Mouse (Mus musculus): ENCODE data around the gene Acot12. TPM values are rescaled to one million over a fixed set of nuclear protein-coding genes. Genes with fewer than 3 reads are reported as not detected.
A peak's percentile ranks its signal among the peaks of the same experiment; 100 is the strongest.

The Acot12 gene
- polyA plus RNA-seq, 1 experiment from 2014 or later, result not detected

DNA sequence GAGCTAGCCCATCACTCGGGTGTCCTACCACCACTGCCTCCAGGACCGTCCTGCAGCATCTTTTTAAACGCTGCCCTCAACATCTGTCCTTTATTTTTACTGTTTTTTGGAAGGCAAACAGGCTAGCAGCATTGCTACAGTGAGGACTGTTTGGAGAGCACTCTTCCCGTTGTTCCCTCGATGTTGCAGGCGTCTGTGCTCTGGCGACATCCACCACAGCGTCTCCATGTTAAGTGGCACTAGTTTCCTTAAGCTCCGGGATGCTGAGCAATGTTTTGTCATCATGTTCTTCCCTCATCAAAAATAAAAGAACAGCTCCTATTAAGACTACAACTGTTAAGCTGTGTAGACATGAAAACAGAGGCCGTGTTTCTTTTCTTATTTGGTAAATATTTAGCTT is 54.3 kb downstream of the Acot12 start:
- Histone ChIP-seq H3K27ac (ENCODE audit: low read length) (no peak overlapping the region), H3K27me3 (replicated peaks; ENCODE audit: insufficient read depth, low read length) (no peaks in the 10 kb centered on the region), H3K4me3 (ENCODE audit: low read depth, low read length) (no peak overlapping the region), H3K9me3 (ENCODE audit: low read length) (no peaks in the 10 kb centered on the region), H3K4me2 (replicated peaks; ENCODE audit: low read depth, low read length) (no peak overlapping the region), H3K9ac (replicated peaks; ENCODE audit: low read depth) (no peak overlapping the region), H3K4me1 (ENCODE audit: insufficient read depth, low read depth, low read length) (no peaks in the 10 kb centered on the region), H3K36me3 (ENCODE audit: insufficient read depth, low read length) (peaks cover 28% of the 10 kb centered on the region; the same call in 1 of the 2 replicates)
- WGBS, result 81% methylated on average over 10 of the region's 10 CpGs
- DNase-seq (ENCODE audit: low spot score) (no peak), ATAC-seq (no peak)
- no peak for TF ChIP-seq EP300 (IDR thresholded peaks at IDR 0.05)
- no peak for TF ChIP-seq CTCF (IDR thresholded peaks at IDR 0.05)

DNA sequence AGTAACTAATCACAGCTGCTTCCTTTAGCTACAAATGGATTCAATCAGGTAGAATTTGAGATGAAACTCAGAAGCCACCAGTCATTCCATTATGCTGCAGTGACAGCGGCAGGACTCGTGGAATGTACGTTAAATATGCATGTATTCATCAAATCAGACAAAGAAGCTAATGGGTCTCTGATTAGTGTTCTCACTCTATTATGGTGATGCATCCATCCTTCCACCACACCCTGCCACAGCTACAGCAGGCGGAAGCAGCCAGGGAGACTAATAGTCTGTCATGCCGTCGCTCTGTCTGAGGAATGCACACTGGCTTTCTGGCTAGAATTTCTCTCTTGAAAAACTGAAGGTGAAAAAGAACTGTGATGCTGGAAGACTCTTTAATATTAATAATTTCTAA is 54.7 kb downstream of the Acot12 start:
- Histone ChIP-seq H3K4me3 (ENCODE audit: low read depth, low read length) (no peak overlapping the region), H3K9ac (replicated peaks; ENCODE audit: low read depth) (no peak overlapping the region), H3K27ac (ENCODE audit: low read length) (no peak overlapping the region), H3K9me3 (ENCODE audit: low read length) (no peaks in the 10 kb centered on the region), H3K36me3 (ENCODE audit: insufficient read depth, low read length) (peaks cover 28% of the 10 kb centered on the region; the same call in 1 of the 2 replicates), H3K4me1 (ENCODE audit: insufficient read depth, low read depth, low read length) (no peaks in the 10 kb centered on the region), H3K4me2 (replicated peaks; ENCODE audit: low read depth, low read length) (no peak overlapping the region), H3K27me3 (replicated peaks; ENCODE audit: insufficient read depth, low read length) (no peaks in the 10 kb centered on the region)
- ATAC-seq, result no peak
- TF ChIP-seq CTCF (IDR thresholded peaks at IDR 0.05) (no peak), EP300 (IDR thresholded peaks at IDR 0.05) (no peak)
- WGBS, result 89% methylated on average over 6 of the region's 6 CpGs
- DNase-seq (ENCODE audit: low spot score), result no peak

GRCm38 (mm10) chr13:91796916-91797315 is 55.6 kb downstream of the Acot12 start:
- ATAC-seq, result no peak
- Histone ChIP-seq H3K9me3 (ENCODE audit: low read length) (no peaks in the 10 kb centered on the region), H3K4me2 (replicated peaks; ENCODE audit: low read depth, low read length) (no peak overlapping the region), H3K4me3 (ENCODE audit: low read depth, low read length) (no peak overlapping the region), H3K36me3 (ENCODE audit: insufficient read depth, low read length) (peaks cover 28% of the 10 kb centered on the region; the same call in 1 of the 2 replicates), H3K4me1 (ENCODE audit: insufficient read depth, low read depth, low read length) (no peaks in the 10 kb centered on the region), H3K27ac (ENCODE audit: low read length) (no peak overlapping the region), H3K27me3 (replicated peaks; ENCODE audit: insufficient read depth, low read length) (no peaks in the 10 kb centered on the region), H3K9ac (replicated peaks; ENCODE audit: low read depth) (no peak overlapping the region)
- no peak for DNase-seq (ENCODE audit: low spot score)
- TF ChIP-seq CTCF (IDR thresholded peaks at IDR 0.05), result no peak
- no peak for TF ChIP-seq EP300 (IDR thresholded peaks at IDR 0.05)
- 91% methylated on average over 6 of the region's 6 CpGs for WGBS

DNA sequence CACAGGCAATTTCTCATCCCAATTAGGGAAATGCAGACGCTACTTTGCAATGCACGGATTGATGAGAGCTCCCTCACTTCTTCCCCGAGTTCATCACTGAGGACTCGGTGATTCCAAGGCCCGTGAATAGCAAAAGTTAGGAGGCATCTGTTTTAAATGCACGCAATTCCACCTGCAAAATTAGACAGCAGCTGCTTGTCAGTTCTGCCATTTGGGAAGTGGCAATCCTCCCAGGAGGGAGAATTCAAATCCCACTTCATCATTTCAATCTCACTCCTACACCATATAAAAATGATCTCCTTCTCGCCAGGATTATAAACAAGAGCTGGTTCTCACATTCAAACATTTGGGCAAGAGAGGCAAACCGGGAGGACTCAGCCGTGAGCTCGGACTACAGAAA is 56.1 kb downstream of the Acot12 start:
- DNase-seq (ENCODE audit: low spot score), result no peak
- TF ChIP-seq CTCF (IDR thresholded peaks at IDR 0.05) (no peak), EP300 (IDR thresholded peaks at IDR 0.05) (no peak)
- no peak overlapping the region for H3K4me3 ChIP-seq (ENCODE audit: low read depth, low read length)
- no peak overlapping the region for H3K9ac ChIP-seq (replicated peaks; ENCODE audit: low read depth)
- no peaks in the 10 kb centered on the region for H3K4me1 ChIP-seq (ENCODE audit: insufficient read depth, low read depth, low read length)
- no peaks in the 10 kb centered on the region for H3K9me3 ChIP-seq (ENCODE audit: low read length)
- 83% methylated on average over 10 of the region's 10 CpGs for WGBS
- H3K4me2 ChIP-seq (replicated peaks; ENCODE audit: low read depth, low read length), result no peak overlapping the region
- no peak for ATAC-seq
- no peaks in the 10 kb centered on the region for H3K27me3 ChIP-seq (replicated peaks; ENCODE audit: insufficient read depth, low read length)
- no peak overlapping the region for H3K27ac ChIP-seq (ENCODE audit: low read length)
- H3K36me3 ChIP-seq (ENCODE audit: insufficient read depth, low read length), result peaks cover 28% of the 10 kb centered on the region; the same call in 1 of the 2 replicates

GRCm38 (mm10) chr13:91801726-91802125 is 60.4 kb downstream of the Acot12 start:
- H3K9ac ChIP-seq (replicated peaks; ENCODE audit: low read depth), result no peak overlapping the region
- ATAC-seq, result no peak
- H3K27ac ChIP-seq (ENCODE audit: low read length), result no peak overlapping the region
- WGBS, result 73% methylated on average over 5 of the region's 5 CpGs
- no peak for DNase-seq (ENCODE audit: low spot score)
- H3K4me2 ChIP-seq (replicated peaks; ENCODE audit: low read depth, low read length), result no peak overlapping the region
- H3K36me3 ChIP-seq (ENCODE audit: insufficient read depth, low read length), result peaks cover 32% of the 10 kb centered on the region; the same call in 1 of the 2 replicates
- no peaks in the 10 kb centered on the region for H3K27me3 ChIP-seq (replicated peaks; ENCODE audit: insufficient read depth, low read length)
- TF ChIP-seq CTCF (IDR thresholded peaks at IDR 0.05) (no peak), EP300 (IDR thresholded peaks at IDR 0.05) (no peak)
- no peak overlapping the region for H3K4me3 ChIP-seq (ENCODE audit: low read depth, low read length)
- H3K9me3 ChIP-seq (ENCODE audit: low read length), result no peaks in the 10 kb centered on the region
- no peaks in the 10 kb centered on the region for H3K4me1 ChIP-seq (ENCODE audit: insufficient read depth, low read depth, low read length)

GRCm38 (mm10) chr13:91807155-91807839 is 66.0 kb downstream of the Acot12 start, which contains the start of gene Zcchc9:
TSS of gene Zcchc9 (minus strand) at chr13:91807705.
- peak; percentile 93 for DNase-seq (ENCODE audit: low spot score)
- under 1% methylated on average over 50 of the region's 50 CpGs for WGBS

More at GRCm38 (mm10) chr13:91807155-91807839, 66.0 kb downstream of the Acot12 start, which contains the start of gene Zcchc9:
- TF ChIP-seq EP300 (IDR thresholded peaks at IDR 0.05), result no peak
- TF ChIP-seq CTCF (IDR thresholded peaks at IDR 0.05), result peak; percentile 51
- Histone ChIP-seq H3K9ac (replicated peaks; ENCODE audit: low read depth) (peak within 1 kb of the TSS; percentile 83), H3K4me3 (ENCODE audit: low read depth, low read length) (peak within 1 kb of the TSS; percentile 79), H3K36me3 (ENCODE audit: insufficient read depth, low read length) (0 out of 2 replicates have a peak, but pooled peaks cover 9% of the 10 kb centered on the region), H3K27ac (ENCODE audit: low read length) (peak within 1 kb of the TSS; percentile 96), H3K27me3 (replicated peaks; ENCODE audit: insufficient read depth, low read length) (no peaks in the 10 kb centered on the region), H3K4me2 (replicated peaks; ENCODE audit: low read depth, low read length) (peak within 1 kb of the TSS; percentile 56), H3K9me3 (ENCODE audit: low read length) (no peaks in the 10 kb centered on the region), H3K4me1 (ENCODE audit: insufficient read depth, low read depth, low read length) (peaks cover 5% of the 10 kb centered on the region; the same call in 1 of the 2 replicates)
- peak; percentile 99 for ATAC-seq
